In the genomic region with DNA sequence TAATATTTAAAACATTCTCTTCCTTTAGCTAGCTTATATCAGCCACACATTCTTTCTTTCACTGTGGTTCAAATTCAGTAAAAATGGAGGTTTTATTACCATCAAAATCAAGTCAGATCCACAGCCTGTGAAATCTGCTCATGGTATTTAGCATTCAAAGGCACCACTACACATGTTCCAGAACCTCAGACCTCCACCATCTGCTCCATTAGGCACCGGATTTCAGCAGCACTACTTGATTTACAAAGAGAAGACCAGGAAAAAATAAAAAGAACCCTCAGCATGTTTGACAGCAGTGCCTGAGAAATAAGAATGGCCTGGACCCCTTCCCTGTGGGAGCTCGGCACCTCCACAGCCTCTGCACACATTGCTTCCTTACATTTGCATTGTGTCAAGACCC, we compare ENCODE assay signal across 24 mouse cellular contexts.
DNase-seq lines count a peak whose midpoint lies in the region; ATAC-seq and TF ChIP-seq lines count a peak whose summit lies in the region.
"Had no signal": no experiment of that assay in that cellular context is flagged by ENCODE, and none has a peak within 500 bp of the region (broad histone marks: within the 10 kb centered on the region; RNA-seq: fewer than 3 reads in every experiment).

No protein-coding gene starts in this region.

- peaks cover 11% of the 10 kb centered on the region; the same call in 1 of the 2 replicates for H3K4me1 ChIP-seq in hindbrain, embryonic 15.5 days (replicated peaks)
- H3K4me1 ChIP-seq in hindbrain, embryonic 10.5 days (replicated peaks) = 0 out of 2 replicates have a peak, but pooled peaks cover 6% of the 10 kb centered on the region
- H3K4me1 ChIP-seq in neural tube, embryonic 15.5 days = 0 out of 2 replicates have a peak, but pooled peaks cover 3% of the 10 kb centered on the region
- peaks cover 8% of the 10 kb centered on the region; the same call in 1 of the 2 replicates for H3K4me1 ChIP-seq in midbrain, embryonic 16.5 days (ENCODE audit: control insufficient read depth, insufficient read depth, low read length)
- H3K4me1 ChIP-seq: embryonic facial prominence, embryonic 12.5 days; heart, embryonic 15.5 days; limb, embryonic 10.5 days; lung, embryonic 15.5 days had no signal

- peak overlapping the region; percentile 42; the same call in 1 of the 2 replicates for H3K27ac ChIP-seq in hindbrain, embryonic 15.5 days (replicated peaks)
- no peak overlapping the region; the same call in 1 of the 2 replicates for H3K27ac ChIP-seq in hindbrain, embryonic 10.5 days
- H3K27ac ChIP-seq in neural tube, embryonic 15.5 days (replicated peaks) = 0 out of 2 replicates have a peak overlapping the region, but pooled peaks have one; percentile 11
- peak overlapping the region; percentile 80 for H3K27ac ChIP-seq in layer of hippocampus, adult 2 months
- peak overlapping the region; percentile 50; the same call in 1 of the 2 replicates for H3K27ac ChIP-seq in midbrain, embryonic 16.5 days (ENCODE audit: low read length)
- H3K27ac ChIP-seq: embryonic facial prominence, embryonic 12.5 days; heart, embryonic 15.5 days; kidney, postnatal 0 days; limb, embryonic 10.5 days; liver, embryonic 15.5 days; lung, embryonic 15.5 days had no signal

- H3K4me3 ChIP-seq in hindbrain, embryonic 15.5 days = no peak overlapping the region
- no peak overlapping the region for H3K4me3 ChIP-seq in hindbrain, embryonic 10.5 days
- no peak overlapping the region for H3K4me3 ChIP-seq in neural tube, embryonic 15.5 days (replicated peaks)
- H3K4me3 ChIP-seq in layer of hippocampus, adult 2 months = no peak overlapping the region
- H3K4me3 ChIP-seq in midbrain, embryonic 16.5 days (ENCODE audit: low read depth, low read length) = no peak overlapping the region
- H3K4me3 ChIP-seq: embryonic facial prominence, embryonic 12.5 days; heart, embryonic 15.5 days; limb, embryonic 10.5 days; liver, embryonic 15.5 days; lung, embryonic 15.5 days; megakaryocyte, embryonic 14.5 days; myocyte had no signal

- no peak overlapping the region for H3K9ac ChIP-seq in hindbrain, embryonic 15.5 days
- no peak overlapping the region for H3K9ac ChIP-seq in neural tube, embryonic 15.5 days (replicated peaks)
- no peak overlapping the region for H3K9ac ChIP-seq in midbrain, embryonic 16.5 days (ENCODE audit: low read depth, low read length)
- H3K9ac ChIP-seq: embryonic facial prominence, embryonic 12.5 days; heart, embryonic 15.5 days; liver, embryonic 15.5 days; lung, embryonic 15.5 days had no signal

- H3K27me3 ChIP-seq in hindbrain, embryonic 15.5 days = no peaks in the 10 kb centered on the region
- no peaks in the 10 kb centered on the region for H3K27me3 ChIP-seq in hindbrain, embryonic 10.5 days (ENCODE audit: insufficient read depth, poor library complexity, severe bottlenecking)
- no peaks in the 10 kb centered on the region for H3K27me3 ChIP-seq in neural tube, embryonic 15.5 days (replicated peaks)
- H3K27me3 ChIP-seq in midbrain, embryonic 16.5 days (ENCODE audit: control insufficient read depth, insufficient read depth, low read depth, low read length) = no peaks in the 10 kb centered on the region
- H3K27me3 ChIP-seq: embryonic facial prominence, embryonic 12.5 days; heart, embryonic 15.5 days; liver, embryonic 15.5 days; lung, embryonic 15.5 days; megakaryocyte, embryonic 14.5 days had no signal

- no peak overlapping the region for H3K4me2 ChIP-seq in hindbrain, embryonic 15.5 days
- H3K4me2 ChIP-seq in neural tube, embryonic 15.5 days = no peak overlapping the region
- no peak overlapping the region for H3K4me2 ChIP-seq in midbrain, embryonic 16.5 days (ENCODE audit: low read length)
- H3K4me2 ChIP-seq: embryonic facial prominence, embryonic 12.5 days; heart, embryonic 15.5 days; liver, embryonic 15.5 days; lung, embryonic 15.5 days had no signal

- no peak for ATAC-seq in hindbrain, embryonic 15.5 days (ENCODE audit: low FRiP score, low read depth)
- ATAC-seq in neural tube, embryonic 15.5 days (ENCODE audit: low FRiP score) = no peak
- no peak for ATAC-seq in midbrain, embryonic 16.5 days

- WGBS in hindbrain, embryonic 15.5 days = 29% methylated on average over 2 of the region's 2 CpGs
- 58% methylated on average over 2 of the region's 2 CpGs for WGBS in hindbrain, embryonic 10.5 days
- 48% methylated on average over 2 of the region's 2 CpGs for WGBS in neural tube, embryonic 15.5 days
- WGBS in midbrain, embryonic 16.5 days = 24% methylated on average over 2 of the region's 2 CpGs

- H3K36me3 ChIP-seq in hindbrain, embryonic 15.5 days = no peaks in the 10 kb centered on the region
- 0 out of 2 replicates have a peak, but pooled peaks cover 9% of the 10 kb centered on the region for H3K36me3 ChIP-seq in hindbrain, embryonic 10.5 days
- H3K36me3 ChIP-seq in neural tube, embryonic 15.5 days = no peaks in the 10 kb centered on the region
- H3K36me3 ChIP-seq in midbrain, embryonic 16.5 days (ENCODE audit: control insufficient read depth, insufficient read depth, low read length) = no peaks in the 10 kb centered on the region
- H3K36me3 ChIP-seq: embryonic facial prominence, embryonic 12.5 days; heart, embryonic 15.5 days; limb, embryonic 10.5 days; liver, embryonic 15.5 days; lung, embryonic 15.5 days had no signal

- H3K9me3 ChIP-seq in hindbrain, embryonic 15.5 days = no peaks in the 10 kb centered on the region
- H3K9me3 ChIP-seq in hindbrain, embryonic 10.5 days = no peaks in the 10 kb centered on the region
- H3K9me3 ChIP-seq in neural tube, embryonic 15.5 days (replicated peaks) = no peaks in the 10 kb centered on the region
- no peaks in the 10 kb centered on the region for H3K9me3 ChIP-seq in midbrain, embryonic 16.5 days (replicated peaks; ENCODE audit: control insufficient read depth, low read length, poor library complexity, severe bottlenecking)
- H3K9me3 ChIP-seq: embryonic facial prominence, embryonic 12.5 days; heart, embryonic 15.5 days; limb, embryonic 10.5 days; liver, embryonic 15.5 days; lung, embryonic 15.5 days had no signal

- no peak for DNase-seq in hindbrain, embryonic 10.5 days (ENCODE audit: low spot score)
- DNase-seq in neural tube, embryonic 10.5 days (ENCODE audit: extremely low spot score, low spot score) = no peak
- peak in 1 of 2 experiments; percentile 36 for DNase-seq in layer of hippocampus, adult 2 months (ENCODE audit: low spot score in 2 of 2)
- no peak for DNase-seq in adrenal gland, postnatal 14 days
- no peak for DNase-seq in retina, embryonic 14.5 days (ENCODE audit: low spot score)
- DNase-seq: adrenal gland, adult 2 months; cerebellum, adult 2 months; cerebellum, postnatal 25 days; heart, postnatal 36 days; liver; lung, postnatal 36 days; right cerebral cortex, postnatal 14 days; spleen, adult 18-20 months had no signal

- no peak for TF ChIP-seq CTCF in layer of hippocampus, adult 2 months (conservative IDR thresholded peaks at IDR 0.05)
